Mouse (Mus musculus) thymus, adult 2 months (tissue): Measurements from ENCODE around the gene Spsb3. TPM values are rescaled to one million over a fixed set of nuclear protein-coding genes. Genes with fewer than 3 reads are reported as not detected.

ENCODE experiments used
- DNase-seq: peaks from one replicate; pipeline ENCODE4 v3.0.0; 2021
- H3K27ac ChIP-seq: fragments of 200-500 bp; 2 replicates; pipeline ENCODE4 v1.5.1; 2012; ENCODE audit warnings: low read length, control low read depth; ENCODE audit not compliant: control insufficient read depth, insufficient read depth
- H3K27me3 ChIP-seq: fragments of 200-500 bp; 2 replicates; pipeline ENCODE4 v1.6.1; 2012; ENCODE audit warnings: mild to moderate bottlenecking, low read length, moderate library complexity, mixed read lengths; ENCODE audit not compliant: control insufficient read depth, insufficient read depth
- H3K36me3 ChIP-seq: fragments of 200-500 bp; 2 replicates; pipeline ENCODE4 v1.6.1; 2012; ENCODE audit warnings: mild to moderate bottlenecking, low read length, moderate library complexity; ENCODE audit not compliant: control insufficient read depth, insufficient read depth
- H3K4me1 ChIP-seq: fragments of 200-500 bp; replicated peaks from 2 replicates; pipeline ENCODE4 v1.6.1; 2012; ENCODE audit warnings: low read length; ENCODE audit not compliant: control insufficient read depth, insufficient read depth
- H3K4me3 ChIP-seq: fragments of 200-500 bp; 2 replicates; pipeline ENCODE4 v1.5.1; 2012; ENCODE audit warnings: mild to moderate bottlenecking, low read length, control low read depth, moderate library complexity; ENCODE audit not compliant: control insufficient read depth, insufficient read depth
- CTCF ChIP-seq: fragments of 200-500 bp; IDR thresholded peaks from 2 replicates; pipeline ENCODE4 v1.5.1; 2012; ENCODE audit warnings: mild to moderate bottlenecking, control low read depth, low read length, moderate library complexity, borderline replicate concordance; ENCODE audit not compliant: control insufficient read depth, poor library complexity, insufficient read depth; ENCODE audit errors: extremely low read depth
- POLR2A ChIP-seq: fragments of 200-500 bp; IDR thresholded peaks from 2 replicates; pipeline ENCODE4 v1.6.1; 2012; ENCODE audit warnings: mild to moderate bottlenecking, low read length, control low read depth, moderate library complexity; ENCODE audit not compliant: control insufficient read depth, poor library complexity, insufficient read depth; ENCODE audit errors: extremely low read depth
- WGBS: fragments of 180-500 bp; shearing (Covaris S2); methylation state at CpG from one replicate; pipeline ENCODE4 v1.1.7; 2018; 5-methylcytosine and 5-hydroxymethylcytosine counted together
- polyA plus RNA-seq: library from polyadenylated mRNA; depleted of rRNA; stranded (reverse); fragments of >200 nt; gene quantifications from 2 replicates; pipeline ENCODE4 v1.2.3, GENCODE M21; 2012

Spsb3 gene
- polyA plus RNA-seq, 1 experiment = 274 TPM

DNA sequence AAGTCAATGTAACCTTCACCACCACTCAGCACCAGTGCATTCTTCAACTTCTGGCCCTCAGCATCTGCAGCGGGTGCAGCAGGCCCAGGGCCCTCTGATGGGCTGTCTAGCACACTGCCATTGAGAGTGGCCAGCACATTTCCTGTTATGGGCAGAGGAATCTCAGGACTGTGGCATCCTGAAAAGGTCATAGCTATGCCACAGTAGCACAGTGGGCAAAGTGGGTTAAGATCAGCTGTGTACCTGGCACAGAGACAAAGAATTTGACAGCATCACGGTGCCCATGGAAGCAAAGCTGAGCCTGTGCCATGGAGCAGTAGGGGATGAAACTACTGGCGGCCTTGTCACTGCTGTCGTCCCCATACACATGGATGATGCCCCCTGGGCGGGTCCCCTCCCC lies 12.7 kb downstream of the Spsb3 start:
- TF ChIP-seq CTCF (no peak), POLR2A (no peak)
- Histone ChIP-seq H3K36me3 (peaks cover 47% of the 10 kb centered on the region), H3K27me3 (no peaks in the 10 kb centered on the region), H3K4me1 (peaks cover 22% of the 10 kb centered on the region), H3K27ac (no peak overlapping the region), H3K4me3 (no peak overlapping the region)
- no peak for DNase-seq
- 93% methylated on average over 5 of the region's 5 CpGs for WGBS

DNA sequence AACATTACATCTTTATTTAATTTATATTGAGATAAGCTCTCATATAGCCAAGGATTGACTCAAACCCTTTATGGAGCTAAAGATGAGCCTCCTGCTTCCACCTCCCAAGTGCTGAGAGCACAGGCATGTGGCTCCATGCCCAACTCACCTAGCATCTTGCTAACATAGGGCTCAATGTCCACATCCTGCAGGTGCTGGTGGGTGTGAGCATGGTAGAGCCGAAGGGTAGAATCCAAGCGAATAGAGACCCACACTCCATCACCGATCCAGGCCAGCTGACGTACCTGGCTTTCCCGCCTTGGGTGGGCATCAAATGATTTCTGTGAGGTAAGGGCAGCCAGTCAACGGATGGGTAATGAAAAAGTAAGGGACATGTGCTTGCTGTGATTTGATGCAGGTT lies 13.6 kb downstream of the Spsb3 start:
- H3K4me1 ChIP-seq = peaks cover 18% of the 10 kb centered on the region
- 98% methylated on average over 6 of the region's 6 CpGs for WGBS
- H3K27me3 ChIP-seq = no peaks in the 10 kb centered on the region
- peaks cover 55% of the 10 kb centered on the region for H3K36me3 ChIP-seq
- no peak for TF ChIP-seq POLR2A
- DNase-seq = no peak
- H3K27ac ChIP-seq = no peak overlapping the region
- H3K4me3 ChIP-seq = no peak overlapping the region

GRCm38 (mm10) chr17:24902124-24902523 lies 15.7 kb downstream of the Spsb3 start:
- Histone ChIP-seq H3K36me3 (peaks cover 69% of the 10 kb centered on the region), H3K4me3 (no peak overlapping the region), H3K4me1 (peaks cover 4% of the 10 kb centered on the region), H3K27ac (no peak overlapping the region), H3K27me3 (no peaks in the 10 kb centered on the region)
- DNase-seq = no peak
- WGBS = 98% methylated on average over 5 of the region's 5 CpGs
- TF ChIP-seq POLR2A = no peak
- TF ChIP-seq CTCF = no peak

- WGBS = 80% methylated on average over 9 of the region's 9 CpGs
- no peak overlapping the region for H3K4me3 ChIP-seq
Measured at GRCm38 (mm10) chr17:24902671-24903474, 16.4 kb downstream of the Spsb3 start.

GRCm38 (mm10) chr17:24903767-24904166 lies 17.3 kb downstream of the Spsb3 start:
- TF ChIP-seq CTCF = no peak
- no peak for TF ChIP-seq POLR2A
- Histone ChIP-seq H3K4me1 (no peaks in the 10 kb centered on the region), H3K4me3 (no peak overlapping the region), H3K27ac (no peak overlapping the region), H3K36me3 (peaks cover 85% of the 10 kb centered on the region), H3K27me3 (no peaks in the 10 kb centered on the region)
- DNase-seq = no peak
- WGBS = 94% methylated on average over 9 of the region's 9 CpGs

More at GRCm38 (mm10) chr17:24902671-24903474, 16.4 kb downstream of the Spsb3 start:
- TF ChIP-seq CTCF (peak; percentile 31; the same call in 1 of the 2 replicates), POLR2A (no peak)
- no peaks in the 10 kb centered on the region for H3K4me1 ChIP-seq
- H3K27ac ChIP-seq = no peak overlapping the region
- H3K27me3 ChIP-seq = no peaks in the 10 kb centered on the region
- peak; percentile 50 for DNase-seq
- peaks cover 77% of the 10 kb centered on the region for H3K36me3 ChIP-seq

DNA sequence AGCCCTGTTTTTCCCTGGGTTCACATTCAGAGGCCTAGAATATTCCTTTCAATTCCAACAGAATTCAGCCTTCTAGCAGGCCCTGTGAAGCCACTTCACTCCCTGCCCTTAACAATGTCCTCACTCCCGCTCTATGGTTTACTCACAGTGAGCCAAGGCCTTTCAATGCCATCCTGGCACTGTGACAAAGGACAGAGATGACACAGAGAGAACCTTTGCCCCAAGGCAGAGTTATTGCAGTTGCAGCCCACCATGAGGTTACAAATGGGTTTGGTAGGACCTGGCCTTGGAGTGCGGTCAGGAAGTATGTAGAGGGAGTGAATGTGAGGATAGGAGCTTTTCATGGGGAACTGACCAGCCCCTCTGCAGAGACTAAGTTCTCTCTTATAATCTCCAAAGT lies 21.1 kb downstream of the Spsb3 start:
- Histone ChIP-seq H3K27ac (no peak overlapping the region), H3K4me1 (no peaks in the 10 kb centered on the region), H3K27me3 (no peaks in the 10 kb centered on the region), H3K4me3 (no peak overlapping the region), H3K36me3 (peaks cover 84% of the 10 kb centered on the region)
- 96% methylated on average over 2 of the region's 2 CpGs for WGBS
- no peak for DNase-seq
- TF ChIP-seq POLR2A = no peak
- no peak for TF ChIP-seq CTCF
